Mouse (Mus musculus): ENCODE measurements around the gene Xrcc4. TPM values are rescaled to one million over a fixed set of nuclear protein-coding genes. Genes with fewer than 3 reads are reported as not detected.
A peak's percentile ranks its signal among the peaks of the same experiment; 100 is the strongest.

Gene Xrcc4
- total RNA-seq, 1 experiment from 2014 or later = 23.3 TPM

DNA sequence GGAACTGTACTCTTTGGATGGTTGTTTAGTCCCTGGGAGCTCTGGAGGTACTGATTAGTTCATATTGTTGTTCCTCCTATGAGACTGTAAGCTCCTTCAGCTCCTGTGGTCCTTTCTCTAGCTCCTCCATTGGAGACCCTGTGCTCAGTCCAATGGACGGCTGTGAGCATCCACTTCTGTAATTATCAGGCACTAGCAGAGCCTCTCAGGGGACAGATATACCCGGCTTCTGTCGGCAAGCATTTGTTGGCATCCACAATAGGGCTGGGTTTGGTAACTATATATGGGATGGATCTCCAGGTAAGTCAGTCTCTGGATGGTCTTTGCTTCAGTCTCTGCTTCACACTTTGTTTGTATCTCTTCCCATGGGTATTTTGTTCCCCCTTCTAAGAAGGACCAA, 118.5 kb downstream of the Xrcc4 start:
- ATAC-seq (replicated peaks; ENCODE audit: low read depth, poor library complexity, severe bottlenecking) = no peak

DNA sequence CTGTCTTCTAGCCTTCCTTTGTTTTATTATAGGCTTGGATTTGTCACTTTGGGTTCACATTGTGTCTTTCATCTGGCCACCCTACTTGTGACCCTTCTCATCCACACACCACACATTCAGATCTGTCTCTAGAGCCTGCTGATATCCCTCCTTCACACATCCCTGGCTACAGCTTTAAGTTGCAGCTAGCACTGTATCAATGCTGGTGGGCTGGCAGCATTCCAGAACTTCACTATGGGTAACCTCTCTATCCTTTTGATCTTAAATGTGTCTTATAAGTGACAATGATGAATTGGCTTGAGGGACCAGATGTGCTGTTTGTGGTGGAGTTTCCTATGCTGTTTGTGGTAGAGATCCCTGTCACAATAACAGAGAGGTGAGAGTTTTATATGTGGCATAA, 120.7 kb downstream of the Xrcc4 start:
- no peak for ATAC-seq (replicated peaks; ENCODE audit: low read depth, poor library complexity, severe bottlenecking)

DNA sequence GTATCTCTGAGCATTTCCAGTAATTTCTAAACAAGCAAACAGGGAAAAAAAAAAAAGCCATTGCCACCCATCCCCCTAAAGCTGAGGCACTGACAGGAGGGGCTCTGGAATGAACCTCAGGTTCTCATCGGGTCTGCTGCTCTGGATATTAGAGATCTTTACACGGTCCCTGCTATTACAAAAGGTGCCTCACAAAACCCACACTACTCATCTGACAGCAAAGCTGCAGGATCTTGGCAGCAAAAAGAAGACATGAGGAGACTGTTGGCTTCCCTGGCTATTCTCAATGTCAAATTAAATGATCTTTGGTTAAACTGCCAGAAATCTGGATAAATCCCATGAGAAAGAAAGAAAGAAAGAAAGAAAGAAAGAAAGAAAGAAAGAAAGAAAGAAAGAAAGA, 145.1 kb downstream of the Xrcc4 start:
- no peak for ATAC-seq (replicated peaks; ENCODE audit: low read depth, poor library complexity, severe bottlenecking)

DNA sequence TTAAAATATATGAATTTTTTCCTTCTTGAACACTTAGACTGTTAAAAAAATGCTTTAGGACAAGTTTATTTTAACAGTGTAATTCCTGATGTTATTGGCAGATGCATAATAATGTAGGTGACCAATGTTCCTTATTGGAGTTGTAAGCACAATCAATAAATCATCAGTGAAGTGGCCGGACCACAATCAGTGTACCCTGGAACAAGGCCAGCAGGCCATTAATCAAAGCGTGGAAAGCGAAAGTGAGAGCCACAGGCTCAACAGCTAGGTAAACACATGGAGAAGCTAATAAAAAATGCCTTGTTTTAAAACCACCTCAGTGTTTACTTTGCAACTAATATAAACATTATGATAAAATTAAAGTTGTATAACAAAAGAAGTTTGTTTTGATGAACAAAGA, 159.9 kb downstream of the Xrcc4 start:
- ATAC-seq (replicated peaks; ENCODE audit: low read depth, poor library complexity, severe bottlenecking) = peak; percentile 68

DNA sequence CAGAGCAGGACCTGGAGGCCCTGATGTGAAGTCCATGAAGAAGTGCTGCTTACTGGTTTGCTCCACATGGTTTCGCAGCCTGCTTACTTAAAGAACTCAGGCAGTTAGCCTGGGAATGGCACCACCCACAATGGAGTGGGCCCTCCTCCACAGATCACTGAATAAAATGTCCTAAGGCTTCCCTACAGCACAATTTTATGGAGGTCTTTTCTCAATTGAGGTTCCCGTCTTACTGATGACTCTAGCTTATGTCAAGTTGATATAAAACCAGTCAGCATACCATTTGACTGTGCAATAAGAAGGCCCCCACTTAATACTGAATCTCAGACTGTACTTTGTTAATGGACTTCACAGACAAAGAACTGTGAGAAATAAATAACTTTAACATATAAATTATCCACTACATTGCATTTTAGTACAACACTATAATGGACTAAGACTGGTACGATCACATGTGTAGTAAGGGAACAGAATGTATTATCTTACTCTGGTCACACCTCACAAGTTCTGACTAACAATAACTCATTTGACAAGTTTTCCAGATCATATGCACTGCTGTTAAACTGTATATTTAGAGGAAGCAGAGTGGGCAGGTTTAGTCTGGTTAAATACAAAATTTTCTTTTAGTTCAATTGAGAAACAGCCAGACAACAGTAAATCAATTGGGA, 170.5 kb downstream of the Xrcc4 start:
- ATAC-seq (replicated peaks; ENCODE audit: low read depth, poor library complexity, severe bottlenecking) = no peak

DNA sequence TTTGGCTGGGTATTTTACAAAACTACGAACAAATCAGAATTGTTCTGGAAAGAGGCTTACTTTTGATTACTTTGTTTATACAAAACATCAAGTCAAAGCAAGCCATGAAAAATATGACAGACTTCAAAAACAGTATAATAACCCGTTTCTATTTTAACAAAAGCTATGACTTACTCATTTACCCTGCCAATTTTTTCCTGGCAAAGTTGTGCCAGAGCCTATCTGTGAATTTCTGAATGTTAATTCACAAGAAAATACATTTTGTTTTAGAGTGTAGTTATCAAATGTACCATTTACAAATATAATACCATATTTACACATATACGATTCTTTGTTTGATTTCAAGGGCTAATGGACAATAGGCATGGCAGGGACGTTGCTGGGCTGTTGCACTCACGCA, 175.1 kb downstream of the Xrcc4 start:
- no peak for ATAC-seq (replicated peaks; ENCODE audit: low read depth, poor library complexity, severe bottlenecking)

DNA sequence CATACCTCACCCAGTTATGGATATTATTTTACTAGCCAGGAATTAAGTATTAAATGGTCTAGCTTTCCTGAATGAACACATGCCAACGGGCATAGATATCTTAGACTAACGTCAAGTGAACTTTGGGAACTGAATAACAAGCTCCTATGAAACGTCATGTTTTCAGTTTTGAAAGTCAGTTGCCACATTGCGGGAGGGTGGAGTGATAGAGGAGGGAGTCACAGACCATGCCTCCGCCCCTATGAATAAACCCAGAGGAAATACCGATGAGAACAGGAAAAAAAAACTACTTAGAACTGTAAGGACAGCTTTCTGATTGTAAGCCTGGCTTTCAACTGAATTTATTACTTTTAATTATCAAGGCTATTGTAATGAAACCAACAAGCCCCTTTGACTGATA, 175.5 kb downstream of the Xrcc4 start:
- ATAC-seq (replicated peaks; ENCODE audit: low read depth, poor library complexity, severe bottlenecking) = no peak

DNA sequence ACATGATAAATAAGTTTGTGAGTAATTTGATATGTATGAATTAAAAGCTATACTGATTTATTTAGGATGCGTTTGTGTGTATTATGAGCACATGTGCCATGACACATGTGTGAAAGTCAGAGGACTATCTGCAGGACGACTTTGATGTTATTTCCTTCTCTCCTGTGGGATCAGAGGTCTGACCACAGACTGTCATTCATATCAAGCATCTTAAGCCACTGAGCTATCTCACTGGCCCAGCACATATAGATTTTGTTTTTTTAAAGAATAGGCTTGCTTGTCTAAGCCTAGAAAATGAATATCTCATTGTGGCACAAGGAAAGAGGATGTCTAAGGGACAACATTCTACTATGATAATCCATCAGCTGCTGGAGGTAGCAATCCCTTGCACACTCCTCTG, 183.3 kb downstream of the Xrcc4 start:
- peak; percentile 54 for ATAC-seq (replicated peaks; ENCODE audit: low read depth, poor library complexity, severe bottlenecking)

DNA sequence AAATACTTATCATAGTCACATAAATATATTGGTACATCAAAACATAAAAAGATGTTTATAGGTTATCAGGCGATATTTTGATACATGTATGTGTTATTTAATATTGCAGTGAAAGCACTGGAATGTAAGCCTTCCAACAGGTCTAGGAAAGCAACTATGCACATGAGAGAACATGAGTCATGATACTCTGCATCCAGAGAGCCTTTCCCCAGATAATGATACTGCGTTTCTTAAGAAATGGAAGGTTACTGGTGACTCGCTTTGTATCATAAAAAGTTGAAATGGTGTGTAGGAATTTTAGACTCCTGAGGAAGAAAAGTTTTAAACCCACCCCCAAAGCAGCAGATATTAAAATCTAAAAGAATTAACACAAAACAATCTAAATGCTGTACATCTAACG, 190.3 kb downstream of the Xrcc4 start:
- ATAC-seq (replicated peaks; ENCODE audit: low read depth, poor library complexity, severe bottlenecking) = no peak

DNA sequence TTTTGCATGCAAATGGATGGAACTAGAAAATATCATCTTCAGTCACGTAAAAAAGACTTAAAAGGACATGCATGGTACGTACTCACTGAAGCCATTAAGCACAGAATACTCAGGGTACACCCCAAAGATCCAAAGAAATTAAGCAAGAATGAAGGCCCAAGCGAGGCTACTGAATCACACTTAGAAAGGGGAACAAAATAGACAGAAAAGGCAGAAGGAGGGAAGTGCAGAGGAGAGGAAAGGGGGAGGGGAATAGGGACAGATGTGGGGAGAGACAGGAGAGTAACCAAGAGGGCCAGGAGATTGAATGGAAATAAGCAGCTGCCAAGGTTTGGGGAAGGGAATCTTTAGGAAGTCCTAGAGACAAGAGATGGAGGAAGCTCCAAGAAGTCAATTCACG, 197.3 kb downstream of the Xrcc4 start:
- ATAC-seq (replicated peaks; ENCODE audit: low read depth, poor library complexity, severe bottlenecking) = 0 out of 2 replicates have a peak, but pooled peaks have one; percentile 7

DNA sequence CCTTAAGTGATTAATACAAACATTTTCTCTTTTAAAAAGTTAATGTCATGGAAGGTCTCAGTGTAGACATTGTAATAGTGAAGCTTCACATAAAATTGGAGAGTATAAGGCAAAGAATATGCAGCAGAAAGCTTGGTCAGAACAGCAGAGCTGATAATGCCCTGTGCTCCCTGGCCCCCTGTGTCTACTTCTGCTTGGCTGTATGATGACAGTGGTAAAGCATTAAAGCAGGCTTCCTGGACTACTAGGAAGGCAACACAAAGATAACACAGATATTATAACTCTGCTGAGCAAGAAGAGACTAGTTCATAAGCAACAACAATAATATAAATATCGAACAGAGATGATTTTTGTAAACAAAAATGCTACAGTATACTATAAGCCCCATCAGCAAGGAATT, 199.2 kb downstream of the Xrcc4 start:
- no peak for ATAC-seq (replicated peaks; ENCODE audit: low read depth, poor library complexity, severe bottlenecking)

DNA sequence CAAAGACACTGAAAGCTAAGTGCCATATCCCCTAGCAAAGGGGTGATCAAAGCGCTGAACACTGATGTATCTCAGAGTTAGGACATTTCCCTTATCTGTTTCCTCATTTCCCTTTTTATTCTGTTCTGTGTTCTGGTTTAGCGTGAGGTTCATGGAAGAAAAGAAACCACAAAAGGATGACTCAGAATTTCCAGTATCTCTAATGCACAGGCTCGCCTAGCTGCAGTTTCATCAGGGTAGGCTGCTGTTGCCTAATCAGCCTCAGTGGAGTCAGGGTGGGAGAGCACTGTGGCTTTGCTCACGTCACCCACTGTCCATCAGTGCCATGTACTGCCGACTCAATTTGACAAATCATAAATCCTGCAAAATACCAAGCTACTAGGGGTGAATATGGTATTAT, 200.3 kb downstream of the Xrcc4 start:
- peak; percentile 99 for ATAC-seq (replicated peaks; ENCODE audit: low read depth, poor library complexity, severe bottlenecking)

DNA sequence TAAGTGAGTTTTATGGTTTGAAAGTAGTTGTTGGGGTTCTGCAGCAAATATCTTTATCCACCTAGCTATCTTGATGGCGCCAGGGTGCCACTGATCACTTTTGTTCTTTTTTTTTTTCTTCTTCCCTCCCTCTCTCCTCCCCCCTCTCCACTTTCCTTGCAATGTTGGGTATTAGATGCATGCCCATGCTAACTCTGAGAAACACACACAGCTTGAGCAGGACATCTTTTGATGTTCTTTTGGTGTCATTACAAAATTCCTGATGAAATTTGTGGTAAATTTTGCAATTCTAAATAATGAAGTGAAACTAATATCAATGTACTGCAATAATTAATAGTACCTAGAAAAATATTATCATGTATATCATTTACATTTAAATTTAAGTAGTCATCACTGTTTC, 205.9 kb downstream of the Xrcc4 start:
- no peak for ATAC-seq (replicated peaks; ENCODE audit: low read depth, poor library complexity, severe bottlenecking)

DNA sequence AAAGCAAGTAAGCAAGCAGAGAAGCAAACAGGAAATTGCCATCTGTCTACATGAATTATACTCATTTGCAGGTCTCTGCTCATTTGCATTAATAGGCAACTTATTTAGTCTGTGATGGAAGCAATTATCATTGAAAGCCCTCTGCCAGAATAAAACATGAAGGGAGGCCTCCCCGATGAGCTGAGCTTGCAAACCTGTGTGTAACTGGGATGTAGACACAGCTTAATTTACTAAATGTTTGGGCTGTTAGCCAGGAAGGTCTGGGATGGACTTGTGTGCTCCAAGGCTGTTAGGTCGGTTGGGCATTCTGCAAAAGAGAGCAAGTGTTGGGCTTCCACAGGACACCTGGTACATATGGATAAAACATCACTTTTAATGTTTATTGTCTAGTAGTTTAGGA, 208.1 kb downstream of the Xrcc4 start:
- ATAC-seq (replicated peaks; ENCODE audit: low read depth, poor library complexity, severe bottlenecking) = no peak

DNA sequence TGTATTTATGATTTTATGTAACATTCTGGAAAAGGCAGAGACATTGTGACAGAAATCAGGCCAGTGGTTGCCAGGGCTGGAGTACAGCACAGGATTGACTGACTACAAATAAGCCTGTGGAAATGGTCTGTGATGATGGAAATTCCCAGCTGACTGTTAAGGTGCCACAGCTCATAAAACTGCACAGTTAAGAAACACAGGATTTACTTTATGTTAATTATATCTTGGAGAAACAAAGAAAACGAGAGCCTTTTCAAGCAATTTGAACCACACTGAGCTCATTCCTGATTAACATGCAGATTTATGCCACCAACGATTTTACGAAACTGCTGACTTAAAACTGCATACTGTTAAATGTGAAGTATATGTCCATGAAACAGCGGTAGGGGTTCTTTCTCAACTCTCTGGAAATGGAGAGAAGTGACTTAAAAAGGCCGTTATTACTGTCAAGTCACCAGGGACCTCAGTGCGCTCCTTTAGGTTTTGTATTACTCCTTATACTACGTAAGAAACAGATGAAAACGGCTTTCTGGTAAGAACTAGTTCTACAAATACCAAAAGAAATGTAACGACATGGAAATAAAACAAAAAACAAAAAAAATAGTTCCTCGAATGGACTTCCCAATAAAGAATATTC, 210.5 kb downstream of the Xrcc4 start:
- no peak for ATAC-seq (replicated peaks; ENCODE audit: low read depth, poor library complexity, severe bottlenecking)

DNA sequence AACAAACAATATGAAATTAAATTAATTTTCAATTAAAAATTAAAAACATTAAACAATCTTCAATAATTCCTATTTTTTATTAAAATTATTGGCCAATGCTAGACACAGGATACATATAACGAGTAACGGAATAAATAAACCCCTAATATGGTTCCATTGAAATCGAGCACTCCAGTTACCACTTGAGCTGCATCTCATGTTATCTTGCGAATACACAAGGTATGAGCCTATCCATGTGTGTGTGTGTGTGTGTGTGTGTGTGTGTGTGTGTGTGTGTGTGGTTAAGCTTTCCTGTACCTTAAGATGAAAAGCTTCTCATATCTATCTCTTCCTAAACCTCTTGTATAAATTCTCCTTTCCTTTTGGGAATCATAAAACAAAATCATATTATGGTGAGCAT, 213.9 kb downstream of the Xrcc4 start:
- ATAC-seq (replicated peaks; ENCODE audit: low read depth, poor library complexity, severe bottlenecking) = no peak

DNA sequence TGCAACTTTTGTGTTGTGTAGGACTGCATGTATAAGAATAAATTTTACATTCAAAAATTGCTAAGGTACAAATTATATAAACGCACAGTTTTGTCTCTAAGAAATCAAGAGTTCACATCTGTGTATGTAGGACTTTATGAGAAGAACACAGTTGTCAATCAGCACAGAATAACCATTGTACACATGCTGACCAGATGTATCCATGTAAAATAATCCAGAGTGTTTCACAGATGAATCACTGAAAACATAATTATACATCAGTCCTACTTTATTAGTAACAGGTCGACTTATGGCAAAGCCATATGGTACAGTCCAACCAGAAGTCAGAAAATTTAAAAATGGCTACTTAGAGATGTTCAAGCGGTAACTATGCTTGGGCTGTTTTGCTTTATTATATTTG, 216.7 kb downstream of the Xrcc4 start:
- ATAC-seq (replicated peaks; ENCODE audit: low read depth, poor library complexity, severe bottlenecking) = no peak

DNA sequence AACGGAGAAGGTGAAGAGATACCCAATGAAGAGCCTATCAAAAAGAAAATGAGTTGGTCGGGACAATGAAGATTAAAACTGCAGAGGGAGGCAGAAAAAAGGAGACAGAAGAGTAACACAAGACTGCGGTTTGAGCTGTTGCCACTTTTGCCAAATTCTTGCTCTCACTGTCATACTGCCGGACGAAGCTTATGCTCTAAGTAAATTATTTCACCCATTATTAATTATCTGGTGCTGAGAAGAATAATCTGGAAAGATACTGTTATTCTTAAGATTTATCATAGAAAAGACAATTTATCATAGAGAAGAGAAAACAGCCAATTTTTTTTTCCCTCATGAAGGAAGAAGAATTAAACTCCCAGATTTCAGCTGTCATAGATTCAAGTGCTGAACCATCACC, 235.3 kb downstream of the Xrcc4 start:
- no peak for ATAC-seq (replicated peaks; ENCODE audit: low read depth, poor library complexity, severe bottlenecking)

DNA sequence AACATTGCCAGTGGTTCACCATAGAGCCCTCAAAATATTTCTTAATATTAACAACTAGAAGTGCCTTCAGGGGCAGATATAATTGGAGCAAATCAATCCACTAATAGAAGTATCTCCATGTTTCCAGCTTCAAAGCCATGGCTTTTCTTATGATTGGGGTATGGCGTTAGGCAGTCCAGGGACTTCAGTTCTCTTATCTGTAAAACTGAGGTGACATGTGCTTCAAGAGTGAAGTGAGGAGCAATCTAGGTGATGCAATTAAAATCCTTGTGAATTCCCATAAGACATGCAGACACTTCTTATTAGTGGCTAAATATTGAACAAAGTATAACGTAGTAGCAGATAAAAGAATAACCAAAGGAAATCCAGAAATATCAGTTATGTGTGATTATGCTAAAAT, 238.7 kb downstream of the Xrcc4 start:
- ATAC-seq (replicated peaks; ENCODE audit: low read depth, poor library complexity, severe bottlenecking) = no peak

DNA sequence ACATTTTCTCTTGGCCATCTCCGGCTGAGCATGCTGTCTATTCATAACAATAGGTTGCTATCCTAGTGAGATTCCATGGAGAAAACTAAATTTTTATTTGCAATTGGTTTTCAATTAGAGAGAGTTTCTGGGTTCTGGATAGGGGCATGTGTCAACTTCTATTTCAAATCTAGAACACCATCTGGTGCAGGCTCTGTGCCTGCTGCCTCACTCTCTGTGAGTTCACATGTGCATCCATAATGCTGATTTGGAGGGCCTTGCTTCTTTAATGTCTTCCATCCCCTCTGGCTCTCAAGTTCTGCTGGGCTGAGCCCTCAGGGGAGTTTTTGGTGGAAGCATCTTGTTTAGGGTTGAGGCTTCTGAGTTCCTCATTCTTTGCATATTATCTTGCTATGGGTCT, 239.5 kb downstream of the Xrcc4 start:
- no peak for ATAC-seq (replicated peaks; ENCODE audit: low read depth, poor library complexity, severe bottlenecking)

DNA sequence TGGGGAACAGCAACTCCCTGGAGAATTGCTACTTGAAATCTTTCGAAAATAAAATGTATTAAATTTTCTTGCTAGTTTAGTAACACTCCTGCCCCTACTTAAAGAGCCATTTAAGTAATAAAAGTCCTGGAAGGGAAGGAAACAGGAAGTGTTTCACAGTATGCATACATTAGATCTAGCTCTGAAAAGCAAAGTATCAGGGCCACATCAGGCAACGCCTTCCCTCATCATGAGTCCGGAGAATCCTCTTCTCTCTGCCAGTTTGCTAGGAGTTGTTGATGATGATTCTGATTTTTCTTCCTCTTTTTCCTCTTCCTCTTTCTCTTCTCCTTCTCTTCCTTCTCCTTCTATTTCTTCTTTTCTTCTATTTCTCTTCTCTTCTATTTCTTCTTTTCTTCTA, 250.8 kb downstream of the Xrcc4 start:
- ATAC-seq (replicated peaks; ENCODE audit: low read depth, poor library complexity, severe bottlenecking) = 0 out of 2 replicates have a peak, but pooled peaks have one; percentile 8

DNA sequence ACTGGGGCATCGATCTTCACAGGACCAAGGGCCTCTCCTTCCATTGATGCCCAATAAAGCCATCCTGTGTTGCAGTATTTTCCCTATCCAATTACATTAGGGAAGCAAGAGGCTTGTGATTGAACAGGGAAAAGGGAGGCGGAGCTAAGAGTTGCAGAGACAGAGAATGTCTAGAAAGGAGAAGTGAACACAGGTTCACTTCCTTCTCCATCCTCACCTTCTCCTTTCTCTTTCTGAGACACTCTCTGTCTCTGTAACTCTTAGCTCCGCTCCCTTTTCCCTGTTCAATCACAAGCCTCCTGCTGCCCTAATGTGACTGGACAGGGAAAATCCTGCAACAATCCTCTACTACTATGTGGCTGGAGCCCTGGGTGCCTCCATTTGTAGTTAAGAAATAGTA, 254.9 kb downstream of the Xrcc4 start:
- peak; percentile 68 for ATAC-seq (replicated peaks; ENCODE audit: low read depth, poor library complexity, severe bottlenecking)
